Mouse (Mus musculus) gastrocnemius, adult 2 months (tissue): Measurements from ENCODE around the gene Adar. TPM values are rescaled to one million over a fixed set of nuclear protein-coding genes. Genes with fewer than 3 reads are reported as not detected.
"Not testable (repeated sequence)": the region's sequence is repeated elsewhere in the genome, so short reads cannot be mapped to it uniquely, and the experiment has no call there.

Experiments
- DNase-seq: peaks from one replicate; pipeline ENCODE4 v3.0.0; 2022
- H3K27ac ChIP-seq: fragments of 200-600 bp; 2 replicates; pipeline ENCODE4 v1.8.1; 2022; ENCODE audit warnings: mild to moderate bottlenecking
- H3K4me3 ChIP-seq: fragments of 200-600 bp; 2 replicates; pipeline ENCODE4 v1.8.1; 2022; ENCODE audit warnings: mild to moderate bottlenecking, moderate library complexity
- CTCF ChIP-seq: fragments of 200-600 bp; IDR thresholded peaks from 2 replicates; pipeline ENCODE4 v1.8.1; 2022; ENCODE audit warnings: antibody characterized with exemption, mild to moderate bottlenecking, moderate library complexity
- intact Hi-C: fragments of 180-260 bp; cut with DNase I; formaldehyde crosslinking; loops from one replicate; pipeline ENCODE4 v1.15.1; 2025
- total RNA-seq, 2 experiments: library from RNA; stranded (reverse); gene quantifications; 2 replicates each; pipeline ENCODE4 v1.2.3; 2021

The Adar gene
- total RNA-seq, 2 experiments from 2014 or later = 3.0 to 3.4 TPM

- intact Hi-C loops = no loop called here
- no peak for TF ChIP-seq CTCF
- Histone ChIP-seq H3K4me3 (no peak overlapping the region), H3K27ac (no peak overlapping the region)
- DNase-seq = no peak
These were observed 66.8 kb downstream of the Adar start for GRCm38 (mm10) chr3:89781640-89782039.

GRCm38 (mm10) chr3:89784991-89785753, 70.3 kb downstream of the Adar start:
- Histone ChIP-seq H3K4me3 (peak overlapping the region; percentile 56), H3K27ac (peak overlapping the region; percentile 87)
- DNase-seq = peak; percentile 93
- intact Hi-C loops = loop anchor here (1.0 kb wide), 1 partner anchor 72 kb away; no protein-coding TSS in a partner anchor
- TF ChIP-seq CTCF = peak; percentile 88

- intact Hi-C loops = no loop called here
- Histone ChIP-seq H3K4me3 (no peak overlapping the region), H3K27ac (no peak overlapping the region)
- DNase-seq = no peak
- TF ChIP-seq CTCF = no peak
These were observed 71.5 kb downstream of the Adar start for GRCm38 (mm10) chr3:89786275-89786674.

- intact Hi-C loops = no loop called here
- Histone ChIP-seq H3K4me3 (no peak overlapping the region), H3K27ac (no peak overlapping the region)
- TF ChIP-seq CTCF = no peak
- no peak for DNase-seq
These were observed 74.0 kb downstream of the Adar start for GRCm38 (mm10) chr3:89788680-89789352.

- TF ChIP-seq CTCF = no peak
- intact Hi-C loops = no loop called here
- H3K27ac ChIP-seq = no peak overlapping the region
- H3K4me3 ChIP-seq = no peak overlapping the region
- no peak for DNase-seq
These were observed 79.8 kb downstream of the Adar start for GRCm38 (mm10) chr3:89794616-89795015.

GRCm38 (mm10) chr3:89795746-89796145, 80.9 kb downstream of the Adar start:
- TF ChIP-seq CTCF = no peak
- intact Hi-C loops = no loop called here
- Histone ChIP-seq H3K27ac (0 out of 2 replicates have a peak overlapping the region, but pooled peaks have one; percentile 20), H3K4me3 (no peak overlapping the region)
- DNase-seq = no peak

- H3K4me3 ChIP-seq = no peak overlapping the region
- peak; percentile 50 for DNase-seq
- H3K27ac ChIP-seq = peak overlapping the region; percentile 20; the same call in 1 of the 2 replicates
- intact Hi-C loops = no loop called here
- no peak for TF ChIP-seq CTCF
These were observed 81.5 kb downstream of the Adar start for GRCm38 (mm10) chr3:89796358-89796757.

- H3K4me3 ChIP-seq = no peak overlapping the region
- intact Hi-C loops = no loop called here
- H3K27ac ChIP-seq = no peak overlapping the region
- DNase-seq = no peak
- no peak for TF ChIP-seq CTCF
These were observed 83.7 kb downstream of the Adar start for GRCm38 (mm10) chr3:89798518-89798917.

GRCm38 (mm10) chr3:89799476-89799875, 84.7 kb downstream of the Adar start:
- Histone ChIP-seq H3K4me3 (no peak overlapping the region), H3K27ac (no peak overlapping the region)
- intact Hi-C loops = no loop called here
- DNase-seq = no peak
- no peak for TF ChIP-seq CTCF

GRCm38 (mm10) chr3:89800078-89800477, 85.3 kb downstream of the Adar start:
- H3K4me3 ChIP-seq, DNase-seq, H3K27ac ChIP-seq, intact Hi-C loops: not testable (repeated sequence)

GRCm38 (mm10) chr3:89800774-89801506, 86.1 kb downstream of the Adar start:
- H3K27ac ChIP-seq = peak overlapping the region; percentile 6; the same call in 1 of the 2 replicates

GRCm38 (mm10) chr3:89801507-89801847, 86.7 kb downstream of the Adar start:
- Histone ChIP-seq H3K4me3 (no peak overlapping the region), H3K27ac (peak overlapping the region; percentile 59; the same call in 1 of the 2 replicates)
- no peak for TF ChIP-seq CTCF
- no peak for DNase-seq
- intact Hi-C loops = no loop called here

More at GRCm38 (mm10) chr3:89800774-89801506, 86.1 kb downstream of the Adar start:
- intact Hi-C loops = no loop called here
- no peak overlapping the region for H3K4me3 ChIP-seq
- no peak for DNase-seq
- no peak for TF ChIP-seq CTCF

GRCm38 (mm10) chr3:89802876-89803275, 88.1 kb downstream of the Adar start:
- peak overlapping the region; percentile 33; the same call in 1 of the 2 replicates for H3K4me3 ChIP-seq
- no peak for TF ChIP-seq CTCF
- no peak for DNase-seq
- no peak overlapping the region for H3K27ac ChIP-seq
- intact Hi-C loops = no loop called here

Other genes starting within 250 kb of the Adar start
- gene Kcnn3, start 194.9 kb upstream of the Adar start, total RNA-seq = 1 to 10 TPM; 1.4 to 4.1 TPM
- gene Chrnb2, start 49.6 kb downstream of the Adar start, total RNA-seq = under 1 TPM; 0.08 to 0.11 TPM
- gene Ube2q1, start 58.6 kb downstream of the Adar start, total RNA-seq = 10 to 100 TPM; 14.2 to 15.9 TPM
- 1 to 10 TPM; 4.1 to 5.1 TPM for gene She, start 116.3 kb downstream of the Adar start, total RNA-seq
- gene Il6ra, start 198.2 kb downstream of the Adar start, total RNA-seq = 1 to 10 TPM; 4.3 to 6.4 TPM
- gene Atp8b2, start 248.5 kb downstream of the Adar start, total RNA-seq = 1 to 10 TPM; 6.0 to 9.8 TPM